Mouse (Mus musculus) CH12.LX (cell line): Measurements from ENCODE around the gene Rbfox1. TPM values are rescaled to one million over a fixed set of nuclear protein-coding genes. Genes with fewer than 3 reads are reported as not detected.

Experiments used
- DNase-seq: peaks from one replicate; pipeline ENCODE4 v3.0.0-alpha.2; 2013; ENCODE audit errors: extremely low read depth
- H3K27ac ChIP-seq: 2 replicates; pipeline ENCODE4 v1.5.1; 2012; ENCODE audit warnings: low read depth, mild to moderate bottlenecking, control low read depth, moderate library complexity; ENCODE audit not compliant: insufficient read depth
- H3K27me3 ChIP-seq: replicated peaks from 2 replicates; pipeline ENCODE3; 2012; ENCODE audit warnings: inconsistent platforms
- H3K36me3 ChIP-seq, 2 experiments: replicated peaks in 1 of 2; 2 replicates each; pipeline versions ENCODE3 to v1.6.1; 2012; ENCODE audit warnings: inconsistent platforms in 1 of 2, low read length in 1 of 2, mild to moderate bottlenecking in 1 of 2, mixed read lengths in 1 of 2, moderate library complexity in 1 of 2; ENCODE audit not compliant: control insufficient read depth in 1 of 2, insufficient read depth in 1 of 2
- H3K4me1 ChIP-seq, 2 experiments: 2 replicates each; pipeline ENCODE4 v1.6.1; 2012; ENCODE audit warnings: inconsistent platforms in 1 of 2, moderate library complexity in 1 of 2; ENCODE audit not compliant: insufficient read depth in 2 of 2, control insufficient read depth in 1 of 2
- H3K4me2 ChIP-seq: 2 replicates; pipeline ENCODE4 v1.6.1; 2012; ENCODE audit warnings: low read depth, mild to moderate bottlenecking, control low read depth; ENCODE audit not compliant: poor library complexity, insufficient read depth, severe bottlenecking
- H3K4me3 ChIP-seq, 3 experiments: fragments of 150-350 bp in 1 of 3; sonication (generic) in 1 of 3; replicated peaks in 1 of 3; 2 replicates each; pipeline versions ENCODE3 to v1.5.1; 2011 to 2012; ENCODE audit warnings: low read depth in 2 of 3, low read length in 2 of 3, mild to moderate bottlenecking in 2 of 3, moderate library complexity in 2 of 3, control low read depth in 1 of 3, improper control_type of control experiment in 1 of 3, inconsistent platforms in 1 of 3, mixed read lengths in 1 of 3; ENCODE audit not compliant: poor library complexity in 1 of 3
- H3K79me2 ChIP-seq: replicated peaks from 2 replicates; pipeline ENCODE4 v1.6.1; 2012; ENCODE audit warnings: mild to moderate bottlenecking, moderate library complexity; ENCODE audit not compliant: control insufficient read depth, poor library complexity, insufficient read depth, severe bottlenecking; ENCODE audit errors: extremely low read depth
- H3K9ac ChIP-seq: 2 replicates; pipeline ENCODE4 v1.6.1; 2012; ENCODE audit warnings: low read depth, mild to moderate bottlenecking, control low read depth, moderate library complexity; ENCODE audit not compliant: insufficient read depth
- H3K9me3 ChIP-seq: replicated peaks from 2 replicates; pipeline ENCODE3; 2012; ENCODE audit warnings: low read length, inconsistent platforms, mixed read lengths
- CTCF ChIP-seq, 2 experiments: IDR thresholded peaks in 1 of 2; conservative IDR thresholded peaks in 1 of 2; 2 replicates each; pipeline ENCODE4 v1.5.1; 2011 to 2012; ENCODE audit warnings: low read depth in 2 of 2, low read length in 2 of 2, improper control_type of control experiment in 1 of 2, inconsistent platforms in 1 of 2, mild to moderate bottlenecking in 1 of 2, moderate library complexity in 1 of 2
- ELF1 ChIP-seq: IDR thresholded peaks from 2 replicates; pipeline ENCODE4 v1.6.1; 2014; ENCODE audit warnings: low read depth, mild to moderate bottlenecking, inconsistent platforms, low read length, improper control_type of control experiment
- EP300 ChIP-seq: IDR thresholded peaks from 2 replicates; pipeline ENCODE4 v1.6.1; 2011; ENCODE audit warnings: low read length, improper control_type of control experiment
- JUND ChIP-seq: conservative IDR thresholded peaks from 2 replicates; pipeline ENCODE4 v1.6.1; 2011; ENCODE audit warnings: low read depth, low read length, improper control_type of control experiment
- KAT2A ChIP-seq: IDR thresholded peaks from 2 replicates; pipeline ENCODE4 v1.6.1; 2012; ENCODE audit warnings: low read length, improper control_type of control experiment, inconsistent platforms; ENCODE audit not compliant: insufficient replicate concordance
- MAX ChIP-seq: IDR thresholded peaks from 2 replicates; pipeline ENCODE4 v1.6.1; 2011; ENCODE audit warnings: low read length, improper control_type of control experiment
- MAZ ChIP-seq: IDR thresholded peaks from 2 replicates; pipeline ENCODE4 v1.6.1; 2012; ENCODE audit warnings: low read depth, mild to moderate bottlenecking, inconsistent platforms, low read length, improper control_type of control experiment, moderate library complexity
- MXI1 ChIP-seq: IDR thresholded peaks from 2 replicates; pipeline ENCODE4 v1.6.1; 2011; ENCODE audit warnings: mild to moderate bottlenecking, low read depth, low read length, improper control_type of control experiment
- POLR2AphosphoS2 ChIP-seq: IDR thresholded peaks from 2 replicates; pipeline ENCODE4 v1.6.1; 2011; ENCODE audit warnings: low read depth, low read length, improper control_type of control experiment
- SIN3A ChIP-seq: IDR thresholded peaks from 2 replicates; pipeline ENCODE4 v1.6.1; 2012; ENCODE audit warnings: low read length, improper control_type of control experiment, inconsistent platforms
- TBP ChIP-seq: conservative IDR thresholded peaks from 2 replicates; pipeline ENCODE4 v1.6.1; 2011; ENCODE audit warnings: low read depth, low read length, improper control_type of control experiment
- UBTF ChIP-seq: IDR thresholded peaks from 2 replicates; pipeline ENCODE4 v1.6.1; 2012; ENCODE audit warnings: low read depth, mild to moderate bottlenecking, inconsistent platforms, low read length, improper control_type of control experiment, moderate library complexity
- dilution Hi-C: fragments of 300-500 bp; cut with MboI; formaldehyde crosslinking; loops from 2 replicates; pipeline ENCODE4 v1.14.3; 2020; ENCODE audit warnings: low sequenced_read_pairs; ENCODE audit not compliant: extremely low pct_unique_long_range_greater_than_20kb, extremely low pct_ligation_motif_present
- in situ Hi-C: fragments of 300-500 bp; cut with MboI; formaldehyde crosslinking; loops from 3 replicates; pipeline ENCODE4 v1.14.3; 2019; ENCODE audit warnings: low sequenced_read_pairs, low pct_ligation_motif_present, low pct_unique_long_range_greater_than_20kb, mixed read lengths
- polyA plus RNA-seq: library from polyadenylated mRNA; unstranded; fragments of >175 nt; gene quantifications from 2 replicates; pipeline ENCODE4 v1.2.1, GENCODE M21; 2012; ENCODE audit warnings: low read depth; ENCODE audit not compliant: insufficient read length
- total RNA-seq, 2 experiments: library from RNA; depleted of rRNA; stranded (reverse); fragments of 300-350 nt in 1 of 2; fragments of >200 nt in 1 of 2; gene quantifications; 2 replicates each; pipeline ENCODE4 v1.2.3; 2012 to 2014

Rbfox1 gene
- total and polyA plus RNA-seq, 3 experiments = not detected

GRCm38 (mm10) chr16:7275501-7275900 lies 1390.3 kb downstream of the Rbfox1 start:
- no peak for DNase-seq
- Histone ChIP-seq H3K27me3 (no peaks in the 10 kb centered on the region), H3K27ac (no peak overlapping the region), H3K9ac (no peak overlapping the region), H3K4me3 (no peak overlapping the region), H3K79me2 (no peaks in the 10 kb centered on the region), H3K9me3 (peaks cover 82% of the 10 kb centered on the region), H3K4me2 (no peak overlapping the region), H3K4me1 (no peaks in the 10 kb centered on the region), H3K36me3 (no peaks in the 10 kb centered on the region)
- dilution Hi-C loops = no loop called here
- TF ChIP-seq ELF1 (no peak), MXI1 (no peak), MAX (no peak), CTCF (conservative IDR thresholded peaks at IDR 0.05 in 1 of 2, IDR thresholded peaks at IDR 0.05 in 1 of 2; ENCODE audit: low read depth in 2 of 2, low read length in 2 of 2) (no peak), UBTF (no peak), MAZ (no peak), POLR2AphosphoS2 (no peak), JUND (no peak), KAT2A (no peak), EP300 (no peak)
- in situ Hi-C loops = no loop called here

GRCm38 (mm10) chr16:7275901-7276300 lies 1390.7 kb downstream of the Rbfox1 start:
- Histone ChIP-seq H3K4me2 (no peak overlapping the region), H3K9ac (no peak overlapping the region), H3K79me2 (no peaks in the 10 kb centered on the region), H3K27ac (no peak overlapping the region), H3K36me3 (no peaks in the 10 kb centered on the region), H3K27me3 (no peaks in the 10 kb centered on the region), H3K4me3 (no peak overlapping the region), H3K4me1 (no peaks in the 10 kb centered on the region), H3K9me3 (peaks cover 79% of the 10 kb centered on the region)
- dilution Hi-C loops = no loop called here
- in situ Hi-C loops = no loop called here
- no peak for DNase-seq
- TF ChIP-seq CTCF (conservative IDR thresholded peaks at IDR 0.05 in 1 of 2, IDR thresholded peaks at IDR 0.05 in 1 of 2; ENCODE audit: low read depth in 2 of 2, low read length in 2 of 2) (peak in 1 of 2 experiments; percentile 40; a peak in 1 of 4 replicates), SIN3A (no peak)

- H3K79me2 ChIP-seq = no peaks in the 10 kb centered on the region
- no peaks in the 10 kb centered on the region for H3K36me3 ChIP-seq
- H3K27me3 ChIP-seq = no peaks in the 10 kb centered on the region
- H3K9me3 ChIP-seq = peaks cover 77% of the 10 kb centered on the region
- no peak overlapping the region for H3K27ac ChIP-seq
- no peak overlapping the region for H3K9ac ChIP-seq
- in situ Hi-C loops (no loop called here), dilution Hi-C loops (no loop called here)
- no peak for DNase-seq
- TF ChIP-seq MXI1 (no peak), TBP (no peak)
- H3K4me1 ChIP-seq = no peaks in the 10 kb centered on the region
- no peak overlapping the region for H3K4me2 ChIP-seq
- no peak overlapping the region for H3K4me3 ChIP-seq
Measured at GRCm38 (mm10) chr16:7279544-7279943, 1394.4 kb downstream of the Rbfox1 start.
